Mouse (Mus musculus): Measurements from ENCODE around the gene Emb.

Emb gene

GRCm38 (mm10) chr13:117220501-117221321, 12.4 kb downstream of the Emb start, which contains the start of gene Gm17509:
Gene Gm17509, minus strand, starts transcription at chr13:117221075.
- DNase-seq (ENCODE audit: low spot score): no peak

DNA sequence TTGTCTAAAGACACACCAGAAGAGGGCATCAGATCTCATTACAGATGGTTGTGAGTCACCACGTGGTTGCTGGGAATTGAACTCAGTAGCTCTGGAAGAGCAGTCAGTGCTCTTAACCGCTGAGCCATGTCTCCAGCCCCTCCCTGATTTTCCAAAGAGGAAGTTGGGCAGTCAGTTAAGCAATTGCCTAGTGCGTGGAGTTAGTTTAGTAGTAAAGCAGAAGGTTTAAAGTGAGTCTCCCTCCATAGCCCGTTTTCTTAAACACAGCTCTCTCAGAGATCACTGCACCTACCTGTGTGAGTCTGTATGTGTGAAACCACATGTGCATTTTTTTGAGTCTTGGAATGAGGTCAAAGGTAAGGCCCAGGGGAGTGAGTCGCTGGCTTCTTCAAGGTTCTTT, 14.8 kb downstream of the Emb start:
- no peak for DNase-seq (ENCODE audit: low spot score)

DNA sequence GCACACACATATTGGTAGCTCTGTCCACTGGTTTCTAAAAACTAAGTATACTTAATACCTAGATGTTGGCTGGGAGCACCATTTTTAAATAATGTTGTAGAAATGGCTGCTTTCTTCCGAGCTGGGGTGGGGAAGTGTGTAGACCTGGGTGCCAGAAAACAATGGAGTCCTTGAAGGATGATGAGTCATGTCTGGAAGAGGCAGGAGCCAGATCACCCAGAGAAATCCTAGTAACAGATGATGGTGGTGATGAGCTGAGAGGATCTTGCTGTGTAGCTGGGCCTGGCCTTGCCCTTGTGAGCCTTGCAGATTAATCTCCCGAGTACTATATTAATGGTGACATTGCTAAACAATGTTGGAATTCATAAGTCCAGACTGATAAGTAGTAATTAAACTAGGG, 16.6 kb downstream of the Emb start:
- DNase-seq (ENCODE audit: low spot score): no peak

- no peak for DNase-seq (ENCODE audit: low spot score)
These were observed 17.2 kb downstream of the Emb start for GRCm38 (mm10) chr13:117225561-117225960.

DNA sequence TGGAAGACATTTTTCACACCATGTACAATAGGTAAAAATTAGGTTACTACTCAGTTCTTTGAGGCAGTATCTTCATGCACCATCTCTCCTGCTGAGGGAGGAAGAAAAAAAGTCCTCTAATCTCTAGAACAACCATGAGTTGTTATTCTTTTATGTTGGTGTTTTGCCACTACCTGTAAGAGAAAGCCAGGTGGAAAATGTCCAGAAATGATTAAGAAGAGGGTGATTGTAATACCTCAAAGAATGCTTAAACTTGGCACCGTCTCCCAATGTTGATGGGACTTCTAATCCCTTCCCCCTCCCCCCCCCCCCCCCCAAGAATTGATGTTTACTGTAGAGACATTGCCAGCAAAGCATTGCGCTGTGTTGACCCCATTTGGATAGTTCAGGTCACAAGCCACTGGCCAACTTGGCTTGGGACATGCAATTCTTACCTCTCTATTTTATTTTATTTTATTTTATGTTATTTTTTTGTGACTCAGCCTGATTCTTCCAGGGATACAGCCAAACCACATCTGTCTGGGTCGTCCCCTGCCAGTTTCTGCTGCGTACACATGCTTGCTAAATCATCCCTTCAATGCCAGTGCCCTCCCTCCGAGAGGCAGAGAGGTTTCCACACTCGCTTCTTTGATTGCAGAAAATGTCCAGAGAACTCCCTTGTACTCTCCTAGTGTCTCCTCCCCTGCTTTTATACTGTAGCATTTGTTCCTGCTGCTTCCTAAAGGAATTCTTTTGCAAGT, 22.2 kb downstream of the Emb start:
- no peak for DNase-seq (ENCODE audit: low spot score)

DNA sequence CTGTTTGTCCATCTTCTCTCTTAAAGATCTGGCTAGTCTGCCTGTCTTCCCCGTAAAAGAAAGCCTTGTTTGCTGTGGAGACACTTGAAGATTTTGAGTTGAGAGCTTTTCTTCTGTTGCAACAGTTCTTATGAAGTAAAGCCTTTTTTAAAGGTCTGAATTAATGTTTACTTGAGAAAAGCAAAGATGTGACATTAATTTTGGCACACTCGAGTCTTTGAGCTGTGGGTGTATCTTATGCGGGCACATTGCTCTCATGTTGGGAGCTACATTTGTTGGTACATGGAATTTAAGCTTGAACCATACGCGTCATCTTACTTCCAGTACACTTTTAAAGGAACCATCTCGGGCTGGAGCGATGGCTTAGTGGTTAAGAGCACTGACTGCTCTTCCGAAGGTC, 25.5 kb downstream of the Emb start:
- DNase-seq (ENCODE audit: low spot score): no peak

DNA sequence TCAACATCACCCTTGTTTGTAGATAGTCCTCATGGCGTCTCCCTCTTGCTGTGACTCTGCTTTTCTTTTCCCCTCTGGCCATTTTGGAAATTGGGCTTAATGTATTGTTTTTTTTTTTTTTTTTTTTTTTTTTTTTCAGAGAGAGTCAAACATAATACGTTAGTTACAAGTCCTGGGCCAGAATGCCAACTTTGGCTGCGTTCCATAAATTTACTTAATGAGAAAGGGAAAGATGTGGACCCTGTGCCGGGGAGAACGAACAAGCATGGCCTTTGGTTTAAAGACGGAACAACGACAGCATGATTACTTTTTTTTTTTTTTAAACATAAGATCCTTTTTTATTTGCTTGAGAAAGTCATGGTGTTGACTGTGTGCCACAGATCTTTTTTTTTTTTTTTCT, 26.1 kb downstream of the Emb start:
- DNase-seq (ENCODE audit: low spot score): no peak

GRCm38 (mm10) chr13:117235530-117236212, 27.3 kb downstream of the Emb start:
- DNase-seq (ENCODE audit: low spot score): no peak

DNA sequence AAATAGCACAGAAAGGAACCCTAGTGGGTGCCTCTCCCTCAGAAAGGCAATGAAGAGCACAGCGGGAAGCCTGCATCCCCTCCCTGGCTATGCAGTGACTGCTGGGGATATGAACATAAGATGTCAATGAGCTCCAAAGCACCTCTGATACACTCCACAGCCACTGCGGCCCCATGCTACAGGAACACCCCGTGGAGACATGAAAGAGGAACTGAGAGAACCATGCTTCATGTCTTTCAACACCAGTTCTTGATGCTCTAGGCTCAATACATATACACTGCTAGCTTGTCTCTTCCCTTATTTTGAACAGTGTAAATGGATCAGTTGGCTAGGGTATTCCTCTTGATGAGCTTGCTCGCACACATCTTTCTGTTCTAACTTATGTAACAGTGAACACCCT, 28.8 kb downstream of the Emb start:
- DNase-seq (ENCODE audit: low spot score): no peak

- no peak for DNase-seq (ENCODE audit: low spot score)
These were observed 33.7 kb downstream of the Emb start for GRCm38 (mm10) chr13:117242063-117242462.

DNA sequence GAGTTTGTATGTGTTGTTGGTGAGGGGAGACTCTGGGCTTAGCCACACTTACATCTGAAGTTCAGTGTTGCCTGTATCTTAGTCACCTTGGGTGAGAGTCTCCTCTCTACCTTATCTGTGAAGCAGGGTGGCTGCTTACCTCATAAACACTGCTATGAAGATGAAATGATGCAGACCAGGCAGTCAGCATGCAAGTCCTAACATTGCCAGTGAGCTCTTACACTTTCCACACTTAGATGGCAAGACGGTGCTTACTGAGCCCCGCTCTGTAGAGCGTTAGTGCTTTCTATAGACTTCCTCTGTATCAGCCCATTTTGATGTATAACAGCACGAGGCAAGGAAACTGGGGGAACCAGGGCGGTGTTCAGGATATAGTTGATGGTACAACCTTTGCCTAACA, 34.3 kb downstream of the Emb start:
- DNase-seq (ENCODE audit: low spot score): no peak

DNA sequence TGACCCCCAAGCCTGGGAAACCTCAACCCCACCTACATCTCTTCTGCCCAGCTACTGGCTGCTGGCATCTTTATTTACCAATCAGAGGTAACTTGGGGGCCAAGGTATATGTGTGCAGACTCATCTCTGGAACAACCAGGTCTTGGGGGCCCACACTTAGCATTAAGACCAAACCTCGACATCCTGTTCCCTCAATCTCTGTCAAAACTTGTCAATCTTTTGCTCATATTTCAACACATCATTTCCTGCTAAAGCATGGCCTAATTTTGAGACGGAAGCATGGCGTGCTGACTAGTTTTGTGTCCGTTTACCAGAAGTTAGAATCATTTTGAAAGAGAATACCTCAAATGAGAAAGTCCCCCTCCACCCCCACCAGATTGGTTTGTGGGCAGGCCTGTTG, 52.4 kb downstream of the Emb start:
- no peak for DNase-seq (ENCODE audit: low spot score)

DNA sequence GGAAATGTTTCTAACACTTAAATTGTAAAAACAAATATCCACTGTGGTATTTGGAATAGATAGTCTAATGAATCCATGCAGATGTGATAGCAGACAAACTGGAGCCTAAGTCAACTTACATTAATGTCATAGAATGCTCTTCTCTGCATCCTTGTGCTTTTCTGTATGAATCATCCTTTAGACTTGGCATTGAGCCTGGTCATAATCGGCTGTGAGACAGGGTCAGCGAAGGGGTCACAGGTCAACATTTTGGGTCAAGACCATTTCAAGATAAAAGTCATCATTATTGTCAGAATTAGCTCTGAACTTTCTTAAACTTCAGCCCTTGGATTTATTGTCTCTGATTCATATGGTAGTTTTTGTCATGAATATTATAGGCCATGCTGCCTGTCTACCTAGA, 57.8 kb downstream of the Emb start:
- DNase-seq (ENCODE audit: low spot score): no peak

DNA sequence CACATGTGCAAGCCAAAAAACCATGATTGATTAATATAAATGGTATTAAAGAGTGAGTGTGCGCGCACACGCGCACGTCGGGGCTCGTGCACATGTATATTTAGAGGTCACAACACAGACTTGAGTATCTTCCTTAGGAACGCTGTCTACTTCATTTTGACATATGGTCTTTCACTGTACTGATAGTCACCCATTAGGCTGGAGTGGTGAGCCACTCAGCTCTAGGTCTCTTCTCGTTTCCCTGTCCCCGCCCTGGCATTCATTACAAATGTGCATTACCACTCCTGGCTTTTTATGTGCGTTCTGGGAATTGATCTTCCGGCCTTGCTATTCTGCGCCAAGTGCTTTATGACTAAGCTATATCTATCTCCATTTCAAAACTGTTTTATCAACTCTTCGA, 59.6 kb downstream of the Emb start:
- DNase-seq (ENCODE audit: low spot score): no peak

DNA sequence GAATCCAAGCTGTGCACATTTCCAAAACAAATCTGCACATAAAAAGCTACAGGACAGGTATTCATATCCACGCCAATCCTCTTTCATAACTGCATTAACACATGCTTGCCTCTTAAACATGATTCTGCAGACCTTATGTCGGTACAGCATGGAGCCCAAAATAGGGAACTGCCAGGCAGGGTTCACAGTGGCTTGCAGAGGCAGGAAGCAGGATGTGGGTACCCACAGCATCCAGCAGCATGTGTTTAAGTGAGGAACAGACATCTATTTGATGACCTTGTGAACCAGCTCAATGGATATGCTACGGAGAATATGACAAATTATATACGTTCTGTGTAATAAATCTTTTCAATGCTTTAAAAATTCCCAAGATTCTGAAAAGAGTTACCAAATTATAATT, 75.7 kb downstream of the Emb start:
- DNase-seq (ENCODE audit: low spot score): peak; percentile 19

DNA sequence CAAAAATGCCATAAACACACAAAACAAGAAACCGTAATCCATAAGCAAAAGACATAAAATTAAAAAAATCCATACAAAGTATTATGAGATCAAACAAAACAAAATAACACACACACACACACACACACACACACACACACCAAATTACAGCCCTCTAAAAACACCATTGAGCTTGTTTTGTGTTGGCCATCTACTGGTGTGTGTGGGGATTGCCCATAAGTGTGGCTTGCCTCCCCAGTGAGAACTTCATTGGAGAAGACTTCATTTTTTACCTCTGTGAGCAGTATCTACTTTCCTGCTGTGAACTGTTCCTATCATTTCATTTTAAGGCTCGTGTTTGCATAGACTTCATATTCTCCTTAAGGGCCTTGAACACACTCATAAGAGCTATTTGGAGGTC, 78.6 kb downstream of the Emb start:
- DNase-seq (ENCODE audit: low spot score): no peak

DNA sequence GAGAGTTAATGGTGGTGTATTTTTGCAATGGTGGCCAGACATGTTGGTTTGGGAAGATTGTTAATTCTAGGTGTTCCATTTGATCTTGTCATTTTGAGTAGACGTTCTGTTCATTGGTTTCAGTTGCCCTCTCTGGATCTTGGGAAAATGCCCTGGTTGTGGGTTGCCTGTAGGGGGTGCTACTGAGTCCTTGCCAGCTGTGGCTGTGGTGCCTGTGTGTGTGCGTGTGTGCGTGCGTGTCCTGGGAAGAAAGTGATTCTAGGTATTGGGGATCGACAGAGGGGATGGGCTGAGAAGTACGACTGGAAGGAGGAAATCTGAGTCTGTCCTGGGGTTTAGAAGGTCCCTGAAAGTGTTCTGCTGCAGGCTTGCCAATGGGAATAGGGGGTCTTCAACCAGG, 79.1 kb downstream of the Emb start:
- DNase-seq (ENCODE audit: low spot score): no peak

- DNase-seq (ENCODE audit: low spot score): peak; percentile 16
These were observed 81.3 kb downstream of the Emb start for GRCm38 (mm10) chr13:117289494-117290270.

- peak; percentile 29 for DNase-seq (ENCODE audit: low spot score)
These were observed 103.3 kb downstream of the Emb start for GRCm38 (mm10) chr13:117311446-117312225.
